Mouse (Mus musculus) induced T-regulatory cell, adult 2 months (primary cell): ENCODE results near the gene Ckap4.
A peak's percentile ranks its signal among the peaks of the same experiment; 100 is the strongest.

ENCODE experiments used
- DNase-seq: peaks from one replicate; pipeline ENCODE4 v3.0.0-alpha.2; 2012; ENCODE audit warnings: low read depth

Ckap4 gene

DNA sequence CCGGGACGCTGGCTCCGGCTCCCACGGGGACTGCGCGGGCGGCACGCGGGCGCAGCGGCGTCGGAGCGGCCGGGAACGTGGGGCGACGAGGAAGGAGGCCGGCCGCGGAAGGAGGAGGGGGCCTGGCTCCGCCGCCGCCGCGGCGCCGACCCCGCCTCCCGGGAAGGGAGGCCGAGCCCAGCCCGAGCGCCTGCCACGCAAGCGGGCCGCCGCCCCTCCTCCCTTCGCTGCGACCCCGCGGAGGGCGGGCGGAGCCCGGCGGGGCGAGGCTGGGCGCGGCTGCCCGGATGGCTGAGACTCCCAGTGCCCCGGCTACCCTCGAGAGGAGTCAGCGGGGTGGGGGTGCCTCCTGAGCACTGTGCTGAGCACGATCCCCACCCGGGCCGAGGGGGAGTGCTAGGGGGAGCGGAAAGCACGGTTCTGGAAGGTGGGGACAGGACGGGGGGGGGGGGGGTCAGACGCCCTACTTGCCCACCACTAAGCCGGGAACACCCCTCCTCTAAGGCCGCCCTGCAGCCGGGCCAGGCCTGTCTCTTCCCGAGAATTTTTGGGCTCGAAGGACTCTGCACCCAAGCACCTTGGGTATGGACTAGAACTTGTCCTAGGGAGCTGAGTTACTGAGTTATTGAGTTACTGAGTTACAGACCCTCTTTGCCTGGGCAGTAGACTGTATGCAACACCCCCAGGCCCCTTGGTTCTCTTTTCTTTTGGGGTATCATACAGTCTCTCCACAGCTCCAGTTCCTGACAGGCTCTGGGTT is at the start of gene Ckap4:
Ckap4 (minus strand) TSS at position 151 of the 760 bp plus-strand sequence.
- DNase-seq = peak; percentile 35

- no peak for DNase-seq
These were observed 48.4 kb upstream of the Ckap4 start for GRCm38 (mm10) chr10:84582236-84582635.

DNA sequence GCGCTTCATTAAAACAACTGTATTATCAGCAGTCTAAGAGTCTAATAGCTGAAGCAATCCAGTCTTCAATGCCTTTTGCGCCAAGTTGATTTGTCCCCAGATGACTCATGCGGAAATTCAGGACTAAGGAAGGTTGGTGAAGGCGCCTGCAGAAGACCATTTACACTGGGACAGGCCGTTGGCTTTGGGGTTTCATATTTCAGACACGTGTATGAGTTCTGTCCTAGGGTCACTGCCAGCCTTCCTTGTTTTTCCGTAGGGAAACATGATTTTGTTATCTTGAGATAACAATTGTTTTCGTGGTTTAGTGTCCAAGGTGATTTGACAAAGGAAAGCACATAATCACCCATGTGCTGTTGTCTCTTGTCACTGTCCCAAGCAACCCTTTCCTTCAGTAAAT is 47.3 kb upstream of the Ckap4 start:
- no peak for DNase-seq

DNA sequence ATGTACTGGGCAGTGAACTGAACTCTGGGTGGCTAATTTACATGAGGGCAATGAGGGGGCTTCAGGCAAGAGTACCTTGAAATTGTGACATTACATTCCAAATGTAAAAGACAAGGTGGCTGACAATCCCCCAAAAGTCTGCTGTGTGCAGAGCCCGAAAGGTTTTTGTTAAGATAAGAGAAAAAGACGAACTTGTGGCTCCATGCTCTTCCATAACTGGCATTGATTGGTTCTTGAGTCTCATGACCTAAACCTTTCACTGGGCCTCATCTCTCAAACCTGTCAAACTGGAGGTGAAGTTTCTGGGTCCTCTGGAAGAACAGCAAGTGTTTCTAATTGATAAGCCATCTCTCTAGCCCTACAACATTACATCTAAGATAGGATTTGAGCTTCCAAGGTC is 45.7 kb upstream of the Ckap4 start:
- no peak for DNase-seq

DNA sequence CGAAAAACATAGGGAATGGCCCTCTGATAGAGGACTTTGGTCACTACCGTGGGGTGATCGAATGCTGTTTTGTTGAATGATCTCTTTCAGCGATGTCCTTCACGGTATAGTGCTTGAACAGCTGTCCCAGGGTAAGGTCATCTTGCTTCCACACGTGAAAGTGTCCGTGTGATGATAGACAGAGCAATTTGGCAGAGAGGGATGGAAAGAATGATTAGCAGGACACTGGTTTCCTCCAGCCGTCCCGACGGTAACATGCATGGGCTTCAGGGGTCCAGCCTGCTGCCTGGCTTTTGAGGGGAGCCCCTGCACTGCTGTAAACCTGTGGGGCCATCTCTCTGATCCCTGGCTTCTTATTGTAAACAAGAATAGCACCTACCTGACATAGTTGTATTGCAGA is 44.9 kb upstream of the Ckap4 start:
- DNase-seq = no peak

DNA sequence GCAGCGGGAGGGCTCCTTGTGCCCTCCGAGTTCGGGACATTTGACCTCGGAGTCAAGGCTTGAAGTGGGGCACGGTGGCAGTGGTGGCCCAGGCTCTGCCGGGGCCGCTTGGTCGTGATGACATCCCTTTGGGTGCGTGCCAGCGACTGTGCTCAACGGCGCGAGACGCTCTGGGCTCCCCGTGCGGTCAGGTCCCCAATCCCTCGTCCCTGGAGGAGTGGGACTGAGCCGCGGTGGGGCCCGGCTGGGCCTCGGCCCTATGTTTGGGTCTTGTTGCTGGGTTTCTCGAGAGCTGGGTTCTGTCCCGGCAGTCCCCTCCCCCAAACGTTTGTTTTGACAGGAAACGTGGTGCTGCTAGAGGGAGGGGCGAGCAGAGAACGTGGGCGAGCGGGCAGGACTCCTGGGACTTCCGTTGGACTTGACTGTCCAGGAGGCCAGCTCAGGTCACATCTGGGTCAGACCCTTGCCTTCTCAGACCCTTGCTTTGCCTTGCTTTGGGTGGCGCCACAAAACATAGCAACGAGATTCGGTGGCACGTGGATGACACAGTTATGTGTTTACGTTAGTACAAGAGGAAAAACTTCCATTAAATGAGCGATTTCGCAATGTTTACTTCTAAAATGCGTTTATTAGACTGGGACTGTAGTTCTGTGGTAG is 43.3 kb upstream of the Ckap4 start:
- DNase-seq = peak; percentile 91

DNA sequence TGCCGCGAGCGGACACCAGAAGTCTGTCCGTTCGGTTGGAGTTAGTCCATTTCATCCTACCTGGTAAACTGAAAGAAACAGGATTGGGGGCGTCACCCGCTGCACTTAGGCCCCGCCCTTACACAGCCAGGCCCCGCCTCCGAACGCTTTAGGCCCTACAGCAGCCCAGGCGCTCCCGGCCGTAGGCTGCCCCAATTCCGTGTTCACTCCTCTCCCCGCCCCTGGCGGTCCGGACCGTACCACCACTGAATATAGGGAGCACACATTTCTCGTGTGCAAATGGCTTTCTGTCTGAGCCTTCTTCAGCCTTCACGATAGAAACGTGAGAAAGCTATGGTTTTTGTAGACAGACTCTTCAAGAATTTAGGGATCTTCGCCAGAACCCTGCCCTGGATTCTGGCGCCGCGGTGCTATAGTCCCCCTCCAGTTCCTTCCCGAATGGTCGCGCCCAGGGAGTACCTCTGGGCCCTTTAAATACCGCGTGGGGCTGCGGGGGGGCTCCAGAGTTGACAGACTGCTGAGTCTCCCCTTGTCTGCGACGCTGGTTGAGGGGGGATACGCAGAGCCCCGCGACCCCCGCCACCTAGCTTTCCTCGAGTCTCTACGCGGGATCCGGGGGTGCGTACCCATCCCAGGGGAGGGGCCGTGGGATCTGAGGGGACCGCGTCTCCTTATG is 42.7 kb upstream of the Ckap4 start, which contains the start of gene Tcp11l2:
Tcp11l2 (plus strand) TSS at position 232 of the 676 bp plus-strand sequence.
- DNase-seq = peak; percentile 98

DNA sequence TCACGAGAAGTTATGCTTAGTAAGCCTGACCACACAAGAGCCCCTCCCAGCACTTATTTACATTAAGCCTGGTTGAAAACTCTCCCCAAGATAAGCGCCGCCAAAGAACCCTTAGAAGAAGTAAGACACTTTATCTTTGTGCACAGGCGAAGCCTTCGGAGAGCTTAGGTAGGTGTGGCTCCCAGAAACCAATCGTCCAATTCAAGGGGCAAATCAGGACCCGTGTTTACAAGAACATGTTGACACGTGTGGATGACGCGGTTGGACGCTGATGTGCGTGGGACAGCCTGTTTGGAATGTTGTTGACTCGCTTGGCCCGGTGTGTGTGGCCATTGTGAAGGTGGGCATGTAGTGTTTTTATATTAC is 42.1 kb upstream of the Ckap4 start:
- no peak for DNase-seq

DNA sequence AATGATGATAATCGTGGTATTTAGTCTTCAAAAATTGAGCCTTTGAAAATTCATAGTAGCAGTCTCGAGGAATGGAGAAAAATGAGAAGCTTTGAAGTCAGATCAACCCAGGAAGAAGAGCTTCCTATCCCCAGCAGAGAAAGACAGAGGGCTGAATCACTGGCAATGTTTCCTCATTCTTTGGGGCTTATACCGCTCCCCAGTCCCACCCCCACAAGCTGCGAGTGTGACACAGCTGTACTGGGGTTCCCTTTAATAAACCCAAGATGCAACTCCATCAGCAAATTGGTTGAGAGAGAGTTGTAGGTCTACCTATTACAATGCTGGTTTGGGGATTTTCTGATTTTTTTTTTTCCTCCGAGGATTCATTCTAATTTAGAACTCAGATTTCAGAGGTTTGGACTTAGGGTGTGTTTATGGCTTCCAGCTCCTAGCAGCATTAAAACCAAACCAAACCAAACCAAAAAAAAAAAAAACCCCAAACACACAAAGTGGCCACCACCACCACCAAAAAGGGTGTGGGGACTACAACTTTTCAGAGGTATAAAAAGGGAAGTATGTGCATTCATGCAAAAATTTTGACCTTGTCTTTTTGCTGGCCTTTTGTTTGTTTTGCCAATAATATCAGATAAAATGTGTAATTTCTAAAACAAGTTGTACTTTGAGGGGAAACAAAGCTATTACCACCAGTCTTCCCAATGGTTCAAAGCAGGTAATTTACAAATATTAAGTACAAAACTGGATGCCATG is 40.0 kb upstream of the Ckap4 start:
- no peak for DNase-seq

GRCm38 (mm10) chr10:84571052-84571639 is 37.3 kb upstream of the Ckap4 start:
- DNase-seq = peak; percentile 22

DNA sequence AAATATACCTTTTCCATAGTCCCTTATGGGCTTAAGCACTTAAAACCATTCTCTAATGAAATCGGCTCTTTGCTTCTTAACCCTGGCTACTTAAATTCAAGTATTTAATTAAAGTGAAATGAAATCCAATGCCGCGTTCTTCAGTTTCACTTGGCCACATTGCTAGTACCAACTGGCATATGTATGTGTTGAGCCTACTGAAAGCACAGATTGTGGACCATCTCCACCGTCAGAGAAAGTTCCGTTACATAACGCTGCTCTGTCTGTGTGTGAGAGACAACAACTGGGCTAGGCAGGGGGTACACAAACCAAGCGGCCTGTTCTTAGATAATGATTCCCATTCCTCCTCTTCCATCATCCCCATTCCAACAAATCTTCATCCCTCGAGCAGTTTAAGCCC is 30.6 kb upstream of the Ckap4 start:
- DNase-seq = no peak

DNA sequence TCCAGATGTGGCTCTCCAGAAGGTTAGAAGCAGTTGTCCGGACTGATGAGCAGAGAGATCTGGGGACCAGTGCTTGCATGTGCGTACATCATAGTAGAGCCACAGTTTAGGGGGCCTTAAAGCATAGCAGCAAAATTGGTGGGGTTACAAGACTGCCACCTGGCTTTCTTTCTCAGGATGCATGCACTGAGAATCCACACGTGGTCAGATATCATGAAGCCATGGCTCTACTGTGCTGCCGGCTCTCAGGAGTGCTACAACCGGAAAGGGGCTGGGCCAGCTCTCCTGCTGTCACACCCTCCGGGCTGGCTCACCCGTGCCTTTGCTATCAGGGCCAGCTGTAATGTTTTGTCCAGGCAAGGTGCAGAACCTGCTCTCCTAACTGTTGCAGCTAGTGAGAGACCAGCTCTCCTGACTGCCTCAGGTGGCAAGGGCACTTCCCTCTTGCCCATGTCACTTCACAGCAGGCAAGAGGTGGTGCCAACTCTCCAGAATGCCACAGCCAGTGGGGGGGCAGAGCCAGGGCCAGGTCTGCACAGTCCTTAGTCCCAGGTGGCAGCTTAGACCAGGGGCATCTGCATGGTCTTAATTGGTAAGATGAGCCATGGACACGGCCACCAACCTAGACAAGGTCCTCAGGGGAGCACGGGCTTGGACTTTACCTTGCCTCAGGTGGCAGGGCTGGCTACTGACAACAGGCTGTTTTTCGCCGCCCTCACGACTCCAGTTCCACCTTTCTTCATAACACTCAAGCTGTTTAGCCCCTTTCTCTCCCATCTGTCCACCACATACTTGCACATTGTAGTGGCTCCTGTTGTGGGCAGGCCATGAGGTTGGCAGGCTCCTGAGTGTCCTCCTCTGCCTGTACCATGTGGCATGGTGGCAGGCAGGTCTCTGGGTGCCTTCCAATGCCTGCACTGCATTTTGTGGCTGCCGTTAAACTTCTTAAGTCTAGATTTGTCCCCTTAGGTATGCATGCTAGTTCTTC is 29.0 kb upstream of the Ckap4 start:
- peak; percentile 48 for DNase-seq

DNA sequence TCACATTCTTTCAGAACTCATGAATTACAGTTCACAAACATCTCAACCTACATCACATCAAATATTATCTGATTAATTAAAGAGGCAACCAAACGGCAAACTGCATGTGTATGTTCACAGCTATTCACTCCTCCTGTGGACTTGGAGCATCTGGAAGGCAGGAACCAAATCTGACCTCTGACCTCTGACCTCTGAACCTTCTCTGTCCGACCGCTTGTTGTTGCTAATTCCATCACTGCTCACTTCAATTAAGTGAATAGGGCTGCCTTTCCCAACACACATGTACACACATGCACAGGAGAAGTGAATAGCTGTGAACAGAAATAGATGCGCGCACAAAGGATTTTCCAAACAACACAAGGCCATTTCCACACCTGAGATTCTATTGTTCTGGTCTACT is 28.3 kb upstream of the Ckap4 start:
- DNase-seq = no peak

DNA sequence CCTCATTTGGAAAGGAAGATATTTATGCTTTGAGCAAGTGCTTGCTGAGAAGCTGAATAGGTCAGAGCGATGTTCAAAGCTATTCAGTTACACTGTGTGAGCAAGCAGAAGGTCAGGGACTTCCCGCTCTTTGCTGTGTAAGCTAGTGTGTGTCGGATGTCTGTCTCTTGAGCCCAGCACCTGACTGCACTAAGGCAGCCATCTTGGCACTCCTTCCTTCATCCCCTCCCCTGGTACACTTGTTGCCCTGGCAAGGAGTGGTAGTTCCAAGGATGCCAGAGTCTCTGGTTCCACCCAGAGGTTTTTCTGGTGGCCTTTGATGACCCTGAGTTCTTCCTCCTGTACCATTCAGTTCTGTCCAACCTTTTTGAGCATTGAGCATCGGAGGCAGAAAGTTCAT is 26.1 kb upstream of the Ckap4 start:
- no peak for DNase-seq

DNA sequence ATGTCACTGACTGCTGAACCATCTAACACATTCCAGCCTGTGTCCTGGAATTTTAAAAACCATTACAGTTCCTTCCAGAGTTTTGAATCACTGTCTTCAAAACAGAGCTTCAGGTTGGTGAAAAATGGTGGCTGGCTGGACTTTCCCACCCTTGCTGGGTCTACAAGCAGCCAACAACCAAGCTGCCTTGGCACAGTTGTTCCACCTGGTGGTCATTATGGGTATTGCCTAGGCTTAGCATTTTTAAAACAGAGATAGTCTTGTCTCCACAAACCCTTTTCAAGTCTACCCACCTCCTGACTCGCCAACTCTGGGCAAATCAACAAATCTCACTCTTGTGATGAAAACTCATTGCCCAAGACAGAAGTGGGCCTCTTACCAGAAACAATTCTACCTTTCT is 24.6 kb upstream of the Ckap4 start:
- peak; percentile 72 for DNase-seq

DNA sequence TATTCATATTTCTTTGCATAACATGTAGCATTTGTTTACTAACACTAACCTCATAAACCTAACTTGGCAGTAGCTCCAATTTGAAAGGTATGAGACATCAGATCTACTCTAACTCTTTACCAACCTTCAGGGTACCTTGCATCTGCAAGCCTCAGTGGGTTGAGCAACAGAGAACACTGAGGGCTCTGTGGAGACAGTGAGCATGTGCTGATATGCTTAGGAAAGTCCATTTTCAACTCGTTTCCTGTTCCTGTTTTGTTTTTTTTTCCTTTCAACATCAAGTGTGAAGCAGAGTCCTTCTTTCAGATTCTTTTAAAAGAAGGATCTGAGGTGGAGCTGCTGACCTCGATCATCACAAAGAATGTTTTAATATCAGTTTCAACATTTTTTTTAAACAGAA is 22.3 kb upstream of the Ckap4 start:
- no peak for DNase-seq

- no peak for DNase-seq
These were observed 20.6 kb upstream of the Ckap4 start for GRCm38 (mm10) chr10:84554291-84555009.

- DNase-seq = no peak
These were observed 18.6 kb upstream of the Ckap4 start for GRCm38 (mm10) chr10:84552477-84552876.

- no peak for DNase-seq
These were observed 18.0 kb upstream of the Ckap4 start for GRCm38 (mm10) chr10:84551846-84552245.

- DNase-seq = peak; percentile 11
These were observed 16.0 kb upstream of the Ckap4 start for GRCm38 (mm10) chr10:84549920-84550293.
